Mouse (Mus musculus): Measurements from ENCODE around the gene Trmt10b. TPM values are rescaled to one million over a fixed set of nuclear protein-coding genes. Genes with fewer than 3 reads are reported as not detected.

Trmt10b gene
- total and polyA plus RNA-seq, 2 experiments from 2014 or later = 0.65 to 6.3 TPM

GRCm38 (mm10) chr4:45261551-45261950 is 35.4 kb upstream of the Trmt10b start:
- Histone ChIP-seq H3K9ac (replicated peaks; ENCODE audit: low read depth, low read length) (no peak overlapping the region), H3K4me1 (ENCODE audit: control insufficient read depth, insufficient read depth) (no peaks in the 10 kb centered on the region), H3K4me2 (ENCODE audit: low read depth, low read length) (no peak overlapping the region), H3K27ac (ENCODE audit: low read depth) (no peak overlapping the region), H3K4me3 (ENCODE audit: low read depth, low read length) (no peak overlapping the region), H3K9me3 (replicated peaks; ENCODE audit: control insufficient read depth, low read length) (no peaks in the 10 kb centered on the region), H3K36me3 (replicated peaks; ENCODE audit: control insufficient read depth, insufficient read depth, low read length) (no peaks in the 10 kb centered on the region), H3K27me3 (ENCODE audit: control insufficient read depth, insufficient read depth, low read length) (no peaks in the 10 kb centered on the region)
- no peak for DNase-seq (ENCODE audit: low spot score)
- ATAC-seq (ENCODE audit: insufficient read depth, low read depth) = no peak
- TF ChIP-seq CTCF (IDR thresholded peaks at IDR 0.05; ENCODE audit: low read depth) (no peak), EP300 (IDR thresholded peaks at IDR 0.05; ENCODE audit: low read depth) (no peak)
- 85% methylated on average over 4 of the region's 4 CpGs for WGBS

- H3K4me3 ChIP-seq (ENCODE audit: low read depth, low read length) = no peak overlapping the region
- WGBS = 51% methylated on average over 3 of the region's 3 CpGs
- no peak for ATAC-seq (ENCODE audit: insufficient read depth, low read depth)
- no peak overlapping the region for H3K27ac ChIP-seq (ENCODE audit: low read depth)
- no peaks in the 10 kb centered on the region for H3K4me1 ChIP-seq (ENCODE audit: control insufficient read depth, insufficient read depth)
- H3K36me3 ChIP-seq (replicated peaks; ENCODE audit: control insufficient read depth, insufficient read depth, low read length) = no peaks in the 10 kb centered on the region
- no peak for TF ChIP-seq EP300 (IDR thresholded peaks at IDR 0.05; ENCODE audit: low read depth)
- no peak for TF ChIP-seq CTCF (IDR thresholded peaks at IDR 0.05; ENCODE audit: low read depth)
- no peaks in the 10 kb centered on the region for H3K9me3 ChIP-seq (replicated peaks; ENCODE audit: control insufficient read depth, low read length)
- H3K4me2 ChIP-seq (ENCODE audit: low read depth, low read length) = no peak overlapping the region
- no peak for DNase-seq (ENCODE audit: low spot score)
- H3K9ac ChIP-seq (replicated peaks; ENCODE audit: low read depth, low read length) = no peak overlapping the region
- no peaks in the 10 kb centered on the region for H3K27me3 ChIP-seq (ENCODE audit: control insufficient read depth, insufficient read depth, low read length)
Measured at GRCm38 (mm10) chr4:45267883-45268282, 29.0 kb upstream of the Trmt10b start.

GRCm38 (mm10) chr4:45271041-45271452 is 25.9 kb upstream of the Trmt10b start:
- no peak overlapping the region for H3K4me3 ChIP-seq (ENCODE audit: low read depth, low read length)
- no peak overlapping the region for H3K4me2 ChIP-seq (ENCODE audit: low read depth, low read length)
- no peaks in the 10 kb centered on the region for H3K4me1 ChIP-seq (ENCODE audit: control insufficient read depth, insufficient read depth)
- no peaks in the 10 kb centered on the region for H3K27me3 ChIP-seq (ENCODE audit: control insufficient read depth, insufficient read depth, low read length)
- ATAC-seq (ENCODE audit: insufficient read depth, low read depth) (peak; percentile 57), DNase-seq (ENCODE audit: low spot score) (peak; percentile 22)
- no peaks in the 10 kb centered on the region for H3K36me3 ChIP-seq (replicated peaks; ENCODE audit: control insufficient read depth, insufficient read depth, low read length)
- WGBS = 50% methylated on average over 10 of the region's 10 CpGs
- TF ChIP-seq EP300 (IDR thresholded peaks at IDR 0.05; ENCODE audit: low read depth) (no peak), CTCF (IDR thresholded peaks at IDR 0.05; ENCODE audit: low read depth) (no peak)
- no peaks in the 10 kb centered on the region for H3K9me3 ChIP-seq (replicated peaks; ENCODE audit: control insufficient read depth, low read length)
- no peak overlapping the region for H3K9ac ChIP-seq (replicated peaks; ENCODE audit: low read depth, low read length)
- H3K27ac ChIP-seq (ENCODE audit: low read depth) = no peak overlapping the region

GRCm38 (mm10) chr4:45275770-45276169 is 21.2 kb upstream of the Trmt10b start:
- no peaks in the 10 kb centered on the region for H3K4me1 ChIP-seq (ENCODE audit: control insufficient read depth, insufficient read depth)
- H3K9me3 ChIP-seq (replicated peaks; ENCODE audit: control insufficient read depth, low read length) = no peaks in the 10 kb centered on the region
- no peaks in the 10 kb centered on the region for H3K27me3 ChIP-seq (ENCODE audit: control insufficient read depth, insufficient read depth, low read length)
- H3K4me3 ChIP-seq (ENCODE audit: low read depth, low read length) = no peak overlapping the region
- no peak overlapping the region for H3K9ac ChIP-seq (replicated peaks; ENCODE audit: low read depth, low read length)
- no peak for TF ChIP-seq EP300 (IDR thresholded peaks at IDR 0.05; ENCODE audit: low read depth)
- no peak for TF ChIP-seq CTCF (IDR thresholded peaks at IDR 0.05; ENCODE audit: low read depth)
- ATAC-seq (ENCODE audit: insufficient read depth, low read depth) (no peak), DNase-seq (ENCODE audit: low spot score) (no peak)
- WGBS = 75% methylated on average over 8 of the region's 8 CpGs
- no peaks in the 10 kb centered on the region for H3K36me3 ChIP-seq (replicated peaks; ENCODE audit: control insufficient read depth, insufficient read depth, low read length)
- H3K4me2 ChIP-seq (ENCODE audit: low read depth, low read length) = no peak overlapping the region
- no peak overlapping the region for H3K27ac ChIP-seq (ENCODE audit: low read depth)

GRCm38 (mm10) chr4:45279292-45279691 is 17.6 kb upstream of the Trmt10b start:
- WGBS = 57% methylated on average over 8 of the region's 8 CpGs
- no peak for ATAC-seq (ENCODE audit: insufficient read depth, low read depth)
- TF ChIP-seq CTCF (IDR thresholded peaks at IDR 0.05; ENCODE audit: low read depth) (no peak), EP300 (IDR thresholded peaks at IDR 0.05; ENCODE audit: low read depth) (no peak)
- Histone ChIP-seq H3K4me2 (ENCODE audit: low read depth, low read length) (no peak overlapping the region), H3K27ac (ENCODE audit: low read depth) (no peak overlapping the region), H3K9ac (replicated peaks; ENCODE audit: low read depth, low read length) (no peak overlapping the region), H3K36me3 (replicated peaks; ENCODE audit: control insufficient read depth, insufficient read depth, low read length) (no peaks in the 10 kb centered on the region), H3K9me3 (replicated peaks; ENCODE audit: control insufficient read depth, low read length) (no peaks in the 10 kb centered on the region), H3K4me3 (ENCODE audit: low read depth, low read length) (no peak overlapping the region), H3K27me3 (ENCODE audit: control insufficient read depth, insufficient read depth, low read length) (no peaks in the 10 kb centered on the region), H3K4me1 (ENCODE audit: control insufficient read depth, insufficient read depth) (no peaks in the 10 kb centered on the region)
- DNase-seq (ENCODE audit: low spot score) = no peak

- H3K4me1 ChIP-seq (ENCODE audit: control insufficient read depth, insufficient read depth) = no peaks in the 10 kb centered on the region
- no peak overlapping the region for H3K27ac ChIP-seq (ENCODE audit: low read depth)
- H3K9ac ChIP-seq (replicated peaks; ENCODE audit: low read depth, low read length) = no peak overlapping the region
- 17% methylated on average over 4 of the region's 4 CpGs for WGBS
- H3K27me3 ChIP-seq (ENCODE audit: control insufficient read depth, insufficient read depth, low read length) = no peaks in the 10 kb centered on the region
- H3K4me2 ChIP-seq (ENCODE audit: low read depth, low read length) = no peak overlapping the region
- no peaks in the 10 kb centered on the region for H3K9me3 ChIP-seq (replicated peaks; ENCODE audit: control insufficient read depth, low read length)
- ATAC-seq (ENCODE audit: insufficient read depth, low read depth) = peak; percentile 80
- peak; percentile 76 for DNase-seq (ENCODE audit: low spot score)
- no peak for TF ChIP-seq EP300 (IDR thresholded peaks at IDR 0.05; ENCODE audit: low read depth)
- peak; percentile 99 for TF ChIP-seq CTCF (IDR thresholded peaks at IDR 0.05; ENCODE audit: low read depth)
- H3K4me3 ChIP-seq (ENCODE audit: low read depth, low read length) = no peak overlapping the region
- H3K36me3 ChIP-seq (replicated peaks; ENCODE audit: control insufficient read depth, insufficient read depth, low read length) = no peaks in the 10 kb centered on the region
Measured at GRCm38 (mm10) chr4:45279981-45280548, 16.9 kb upstream of the Trmt10b start.
